Mouse (Mus musculus) brain, embryonic 14.5 days (tissue): ENCODE data around the gene Krt13.

Experiments used
- CTCF ChIP-seq: fragments of 200-500 bp; IDR thresholded peaks from 2 replicates; pipeline ENCODE4 v1.5.1; 2012; ENCODE audit warnings: inconsistent platforms, mild to moderate bottlenecking, moderate library complexity, borderline replicate concordance; ENCODE audit not compliant: insufficient read depth, insufficient read length; ENCODE audit errors: extremely low read depth
- POLR2A ChIP-seq: fragments of 200-500 bp; IDR thresholded peaks from 2 replicates; pipeline ENCODE4 v1.6.1; 2012; ENCODE audit warnings: mild to moderate bottlenecking, inconsistent platforms, borderline replicate concordance; ENCODE audit not compliant: poor library complexity, insufficient read depth, insufficient read length, severe bottlenecking; ENCODE audit errors: extremely low read depth

GRCm38 (mm10) chr11:100121466-100121865, at the start of gene Krt13:
- TF ChIP-seq POLR2A, result no peak
- no peak for TF ChIP-seq CTCF
